Mouse (Mus musculus): Measurements from ENCODE around the gene Stx2.

Gene Stx2

DNA sequence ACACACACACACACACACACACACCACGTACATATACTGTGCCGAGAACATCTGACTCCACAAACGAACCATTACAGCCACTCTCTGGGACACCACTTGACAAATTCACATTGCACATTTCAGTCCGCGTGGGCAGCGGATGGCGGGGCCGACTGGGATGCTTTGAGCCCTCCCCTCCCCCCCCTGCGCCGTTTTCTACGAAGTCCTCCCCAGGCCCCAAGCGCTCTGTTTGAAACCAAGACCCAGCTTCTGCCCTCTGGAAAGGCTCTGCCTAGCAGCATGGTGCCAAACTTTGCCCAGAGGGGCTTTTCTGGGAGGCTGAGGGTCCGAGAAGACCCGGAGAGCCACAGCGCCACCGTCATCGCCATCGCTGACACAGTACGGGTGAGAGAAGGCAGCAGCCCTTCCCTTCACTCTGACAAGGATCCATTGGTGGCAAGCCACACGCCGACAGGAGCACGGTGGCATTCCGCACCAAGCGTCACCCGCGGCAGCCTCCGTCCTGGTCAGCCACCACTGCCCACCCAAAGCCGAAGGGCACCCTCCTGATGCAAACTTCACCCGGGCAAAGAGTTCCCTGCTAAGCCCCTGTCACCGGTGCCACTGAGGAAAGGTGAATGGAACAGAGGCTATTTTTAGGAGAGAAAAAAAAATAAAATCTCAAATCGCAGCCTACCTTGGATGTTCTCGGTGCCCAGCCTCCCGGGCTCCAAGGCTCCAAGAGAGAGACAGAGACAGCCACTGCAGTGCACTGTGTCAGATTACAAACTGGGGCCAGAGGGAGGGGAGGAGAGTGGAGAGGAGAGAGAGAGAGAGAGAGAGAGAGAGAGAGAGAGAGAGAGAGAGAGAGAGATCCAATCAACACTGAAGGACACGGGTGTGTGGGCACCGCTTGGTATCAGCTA lies 55.8 kb downstream of the Stx2 start:
- no peak for DNase-seq (ENCODE audit: low spot score)

DNA sequence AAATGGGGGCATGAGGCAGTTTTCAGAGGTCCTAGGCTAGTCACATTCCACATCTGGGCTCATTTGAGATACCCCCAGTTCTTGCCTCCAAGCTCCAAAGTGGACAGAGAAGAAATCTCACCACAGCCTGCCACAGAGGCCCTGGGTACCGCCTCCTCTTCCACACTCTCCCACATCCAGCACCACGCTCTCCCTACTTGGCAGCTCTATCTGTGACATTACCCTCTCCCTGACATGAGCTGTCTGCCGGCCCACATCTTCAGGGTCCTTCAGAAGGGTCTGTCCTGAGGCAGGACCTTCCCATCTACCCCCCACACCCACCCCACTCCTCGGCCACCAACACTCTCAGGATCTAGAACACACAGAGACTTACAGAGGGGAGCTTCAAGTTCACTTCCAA lies 56.9 kb downstream of the Stx2 start:
- no peak for DNase-seq (ENCODE audit: low spot score)

DNA sequence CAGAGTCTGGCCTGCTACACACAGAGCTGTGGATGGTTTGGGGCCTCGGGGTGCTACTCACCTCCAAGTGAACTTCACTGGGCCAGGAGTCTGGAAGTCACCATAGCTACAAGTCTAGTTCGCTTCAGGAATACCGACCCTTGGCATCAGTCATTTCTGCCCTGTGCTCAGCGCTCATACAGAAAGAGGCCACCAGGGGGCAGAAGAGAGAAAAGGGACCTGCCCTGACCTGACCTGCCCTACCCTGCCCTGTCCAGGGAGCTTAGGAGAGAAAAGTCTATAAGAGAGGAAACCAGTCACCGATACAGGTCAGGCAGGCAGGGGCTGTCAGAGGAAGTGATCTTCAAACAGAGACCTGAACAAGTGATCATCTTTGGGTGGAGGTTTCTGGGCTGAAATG lies 61.3 kb downstream of the Stx2 start:
- DNase-seq (ENCODE audit: low spot score), result no peak

DNA sequence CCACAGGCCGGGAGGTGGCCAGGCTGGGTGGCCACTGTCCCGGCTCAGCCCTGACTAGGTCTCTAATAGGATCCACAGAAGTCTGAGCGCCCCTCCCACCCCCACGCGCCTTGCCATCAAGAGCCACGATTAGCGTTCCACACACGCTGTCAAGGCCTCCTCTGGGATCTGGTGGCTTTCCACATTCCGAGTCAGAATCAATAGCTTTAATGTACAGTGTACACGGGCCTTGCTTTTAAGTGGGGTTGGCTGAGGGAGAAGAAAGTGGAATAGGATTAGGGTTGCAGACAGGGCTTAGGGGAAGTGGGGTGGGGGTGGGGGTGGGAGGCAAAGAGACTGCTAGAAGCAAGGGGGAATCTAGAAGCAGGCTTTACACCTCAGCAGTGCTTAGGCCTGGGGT lies 67.9 kb downstream of the Stx2 start:
- no peak for DNase-seq (ENCODE audit: low spot score)

DNA sequence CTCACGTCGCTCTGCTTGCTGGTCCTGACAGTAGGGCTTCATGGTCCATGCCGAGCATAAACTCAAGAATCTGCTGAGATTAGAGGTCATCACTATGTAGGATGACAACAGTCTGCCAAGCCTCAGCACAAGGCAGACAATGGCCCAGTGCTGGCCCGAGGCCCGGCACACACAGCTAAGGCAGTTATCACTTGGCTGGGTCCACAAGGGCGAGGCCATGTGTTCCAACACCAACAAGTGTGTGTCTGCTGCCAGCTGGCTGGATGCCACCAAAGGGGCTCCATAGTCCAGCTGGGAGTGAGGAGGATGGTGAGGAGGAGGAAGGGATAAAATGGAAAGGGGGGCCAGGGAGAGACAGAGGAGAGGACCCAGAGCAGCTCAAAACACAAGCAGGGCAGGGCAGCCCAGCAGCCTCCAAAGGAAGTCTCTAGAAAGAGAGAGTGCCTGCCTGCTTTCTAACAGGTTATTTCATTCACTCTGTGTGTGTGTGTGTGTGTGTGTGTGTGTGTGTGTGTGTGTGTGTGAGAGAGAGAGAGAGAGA lies 72.9 kb downstream of the Stx2 start:
- no peak for DNase-seq (ENCODE audit: low spot score)
